Mouse (Mus musculus) layer of hippocampus, adult 11-12 months (tissue): ENCODE results near the gene Yaf2.
"Not testable (repeated sequence)": the region's sequence is repeated elsewhere in the genome, so short reads cannot be mapped to it uniquely, and the experiment has no call there.

Source experiments
- DNase-seq: peaks from one replicate; pipeline ENCODE4 v3.0.0; 2022; ENCODE audit warnings: low spot score

The Yaf2 gene

DNA sequence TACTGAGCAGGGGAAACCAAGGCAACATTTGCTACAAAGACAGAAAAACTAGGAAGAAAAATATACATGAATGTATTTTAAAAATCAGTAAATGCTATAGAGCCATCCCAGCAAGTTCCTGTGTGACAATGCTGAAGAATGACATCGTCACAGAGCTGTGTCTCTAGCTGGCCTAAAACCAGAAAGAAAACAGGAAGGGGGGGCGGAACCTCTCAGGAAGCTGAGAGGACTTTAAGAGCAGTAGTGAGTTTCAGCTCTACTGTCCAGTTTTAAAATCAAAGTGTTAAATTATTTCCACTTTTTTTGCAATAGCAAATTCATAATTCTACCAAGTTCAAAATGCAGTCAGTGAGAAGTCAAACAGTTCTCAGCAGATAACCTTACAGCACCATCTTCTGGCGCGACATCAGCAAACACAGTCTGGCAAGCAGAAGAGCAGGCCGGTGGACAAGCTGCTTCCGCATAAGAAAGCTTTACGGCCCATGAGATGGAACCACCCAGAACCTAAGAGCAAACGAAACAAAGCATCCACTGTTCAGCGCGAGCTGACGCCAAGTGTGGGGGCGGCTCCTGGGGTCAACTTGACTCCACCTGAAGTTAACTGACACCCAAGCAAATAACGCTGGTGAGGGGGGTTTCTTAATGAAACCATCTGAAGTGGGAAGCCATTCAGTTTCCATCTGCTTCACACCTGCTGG lies 85.0 kb downstream of the Yaf2 start:
- peak; percentile 28 for DNase-seq

DNA sequence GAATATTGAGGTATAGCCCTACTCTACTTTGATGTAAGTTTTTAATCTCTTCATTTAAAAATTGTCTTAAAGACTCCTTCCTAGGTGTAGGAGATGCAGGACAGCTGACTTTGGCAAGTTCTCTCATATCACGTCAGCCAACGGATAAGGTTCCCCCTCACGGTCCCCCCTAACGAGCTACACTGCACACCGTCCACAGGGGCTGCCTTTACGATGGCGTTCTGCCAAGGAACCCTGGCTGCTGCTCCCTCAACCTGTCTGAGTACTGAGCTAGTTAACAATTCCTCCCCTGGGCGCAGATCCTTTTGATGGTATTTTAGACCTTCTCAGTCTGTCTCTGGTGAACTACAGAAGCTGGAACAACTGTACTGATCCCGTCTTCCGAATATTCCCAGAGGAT lies 93.5 kb downstream of the Yaf2 start:
- DNase-seq = no peak

DNA sequence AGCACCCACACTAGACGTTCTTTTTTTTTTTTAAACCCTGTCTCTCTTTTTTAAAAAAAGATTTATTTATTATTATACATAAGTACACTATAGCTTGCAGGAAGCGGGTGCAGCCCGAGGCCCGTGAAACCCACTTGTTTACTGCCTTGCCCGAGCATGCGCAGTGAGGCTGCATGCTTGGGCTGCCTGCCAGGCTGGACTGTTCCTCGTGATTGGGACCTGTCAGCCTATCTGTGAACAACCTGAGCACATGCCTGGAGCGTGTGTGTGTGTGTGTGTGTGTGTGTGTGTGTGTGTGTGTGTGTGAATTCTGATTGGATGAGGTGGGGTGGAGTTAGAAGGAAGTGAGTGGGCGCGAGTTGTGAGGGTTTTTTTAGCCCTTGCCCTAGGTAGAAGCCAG lies 100.3 kb downstream of the Yaf2 start:
- DNase-seq = not testable (repeated sequence)
